Mouse (Mus musculus): ENCODE measurements around the gene Olfr1434.
"Not testable (repeated sequence)": the region's sequence is repeated elsewhere in the genome, so short reads cannot be mapped to it uniquely, and the experiment has no call there.

Olfr1434 gene

GRCm38 (mm10) chr19:12279554-12279953 is at the start of gene Olfr1434:
Gene Olfr1434, plus strand, starts transcription at chr19:12279854.
- in situ Hi-C loops (cut with MboI) = no loop called here

GRCm38 (mm10) chr19:12232496-12232895 is 47.2 kb upstream of the Olfr1434 start, which contains the start of gene Olfr1432:
Gene Olfr1432, minus strand, starts transcription at chr19:12232596.
- in situ Hi-C loops (cut with MboI) = not testable (repeated sequence)

GRCm38 (mm10) chr19:12241559-12241958 is 38.1 kb upstream of the Olfr1434 start, which contains the start of gene Olfr262:
Gene Olfr262, minus strand, starts transcription at chr19:12241659.
- in situ Hi-C loops (cut with MboI) = no loop called here

GRCm38 (mm10) chr19:12260732-12261131 is 18.9 kb upstream of the Olfr1434 start, which contains the start of gene Olfr235:
Gene Olfr235, plus strand, starts transcription at chr19:12261032.
- in situ Hi-C loops (cut with MboI) = no loop called here

- in situ Hi-C loops (cut with MboI) = no loop called here
Observed at GRCm38 (mm10) chr19:12292979-12293378, 13.3 kb downstream of the Olfr1434 start.

- in situ Hi-C loops (cut with MboI) = not testable (repeated sequence)
Observed at GRCm38 (mm10) chr19:12299030-12299429, 19.4 kb downstream of the Olfr1434 start, which contains the start of gene Olfr1436. Gene Olfr1436, minus strand, starts transcription at chr19:12299130.

- in situ Hi-C loops (cut with MboI) = no loop called here
Observed at GRCm38 (mm10) chr19:12325001-12325400, 45.3 kb downstream of the Olfr1434 start, which contains the start of gene Olfr1437. Gene Olfr1437, minus strand, starts transcription at chr19:12325101.
